ENCODE assay signal across 9 mouse cellular contexts in the genomic region with DNA sequence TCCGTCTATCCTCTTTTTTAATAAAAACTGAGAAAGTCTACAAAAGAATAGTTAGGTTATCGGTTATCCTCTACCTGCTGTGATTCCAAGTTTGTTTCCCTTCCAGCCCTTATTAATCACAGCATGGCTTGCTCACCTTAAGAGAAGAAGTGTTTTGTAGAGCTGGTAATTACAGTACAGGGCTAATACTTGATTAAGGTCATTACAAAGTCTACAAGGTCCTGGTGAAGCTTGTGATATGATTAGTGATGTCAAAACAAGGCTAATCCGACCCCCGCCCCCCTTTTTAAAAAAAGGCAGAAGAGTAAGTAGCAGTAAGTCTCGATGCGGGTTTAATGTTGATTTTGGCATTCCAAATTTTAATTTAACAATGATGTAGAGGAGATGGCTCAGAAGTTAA. TPM values are rescaled to one million over a fixed set of nuclear protein-coding genes. Genes with fewer than 3 reads are reported as not detected.
DNase-seq lines count a peak whose midpoint lies in the region; ATAC-seq and TF ChIP-seq lines count a peak whose summit lies in the region.
"Had no signal": no experiment of that assay in that cellular context is flagged by ENCODE, and none has a peak within 500 bp of the region (broad histone marks: within the 10 kb centered on the region; RNA-seq: fewer than 3 reads in every experiment).

No protein-coding gene starts in this region.

- H3K9ac ChIP-seq in kidney, embryonic 15.5 days: no peak overlapping the region
- H3K9ac ChIP-seq in embryonic facial prominence, embryonic 14.5 days (ENCODE audit: low read depth, low read length): peak overlapping the region; percentile 5; the same call in 1 of the 2 replicates
- H3K9ac ChIP-seq in hindbrain, postnatal 0 days (replicated peaks; ENCODE audit: low read length): no peak overlapping the region
- 0 out of 2 replicates have a peak overlapping the region, but pooled peaks have one; percentile 14 for H3K9ac ChIP-seq in midbrain, embryonic 16.5 days (ENCODE audit: low read depth, low read length)

- peak overlapping the region; percentile 69 for H3K4me2 ChIP-seq in kidney, embryonic 15.5 days
- H3K4me2 ChIP-seq in embryonic facial prominence, embryonic 14.5 days (ENCODE audit: low read depth, low read length): peak overlapping the region; percentile 33
- H3K4me2 ChIP-seq in hindbrain, postnatal 0 days (ENCODE audit: low read depth, low read length): peak overlapping the region; percentile 78
- peak overlapping the region; percentile 84 for H3K4me2 ChIP-seq in midbrain, embryonic 16.5 days (ENCODE audit: low read length)

- TF ChIP-seq POLR2A in kidney, adult 2 months (IDR thresholded peaks at IDR 0.05; ENCODE audit: low read depth, low read length): no peak

- peak overlapping the region; percentile 98 for H3K27ac ChIP-seq in kidney, embryonic 15.5 days
- H3K27ac ChIP-seq in kidney, adult 2 months (ENCODE audit: insufficient read depth, low read depth, low read length): no peak overlapping the region
- peak overlapping the region; percentile 61 for H3K27ac ChIP-seq in embryonic facial prominence, embryonic 14.5 days (replicated peaks; ENCODE audit: low read depth, low read length)
- H3K27ac ChIP-seq in hindbrain, postnatal 0 days: peak overlapping the region; percentile 54; the same call in 1 of the 2 replicates
- peak overlapping the region; percentile 67 for H3K27ac ChIP-seq in midbrain, embryonic 16.5 days (ENCODE audit: low read length)

- WGBS in kidney, embryonic 15.5 days: 76% methylated on average over 6 of the region's 6 CpGs
- 69% methylated on average over 6 of the region's 6 CpGs for WGBS in kidney, adult 2 months
- 59% methylated on average over 6 of the region's 6 CpGs for WGBS in embryonic facial prominence, embryonic 14.5 days
- whole genome bisulfite sequencing in hindbrain, postnatal 0 days: 65% methylated on average over 6 of the region's 6 CpGs
- WGBS in midbrain, embryonic 16.5 days: 60% methylated on average over 6 of the region's 6 CpGs

- no peaks in the 10 kb centered on the region for H3K36me3 ChIP-seq in kidney, embryonic 15.5 days
- no peaks in the 10 kb centered on the region for H3K36me3 ChIP-seq in kidney, adult 2 months (ENCODE audit: control insufficient read depth, insufficient read depth, low read length)
- no peaks in the 10 kb centered on the region for H3K36me3 ChIP-seq in embryonic facial prominence, embryonic 14.5 days (ENCODE audit: control insufficient read depth, insufficient read depth, low read length)
- H3K36me3 ChIP-seq in hindbrain, postnatal 0 days (ENCODE audit: insufficient read depth, low read length): no peaks in the 10 kb centered on the region
- H3K36me3 ChIP-seq in midbrain, embryonic 16.5 days (ENCODE audit: control insufficient read depth, insufficient read depth, low read length): no peaks in the 10 kb centered on the region
- H3K36me3 ChIP-seq: G1E had no signal

- ATAC-seq in kidney, embryonic 15.5 days (replicated peaks; ENCODE audit: low FRiP score): no peak
- no peak for ATAC-seq in embryonic facial prominence, embryonic 14.5 days (ENCODE audit: low read depth)
- ATAC-seq in hindbrain, postnatal 0 days: no peak
- ATAC-seq in midbrain, embryonic 16.5 days: no peak

- no peaks in the 10 kb centered on the region for H3K27me3 ChIP-seq in kidney, embryonic 15.5 days
- H3K27me3 ChIP-seq in kidney, adult 2 months (replicated peaks; ENCODE audit: control insufficient read depth, insufficient read depth, low read length): no peaks in the 10 kb centered on the region
- H3K27me3 ChIP-seq in embryonic facial prominence, embryonic 14.5 days (replicated peaks; ENCODE audit: control insufficient read depth, insufficient read depth, low read length): no peaks in the 10 kb centered on the region
- H3K27me3 ChIP-seq in hindbrain, postnatal 0 days (ENCODE audit: insufficient read depth, low read length): no peaks in the 10 kb centered on the region
- H3K27me3 ChIP-seq in midbrain, embryonic 16.5 days (ENCODE audit: control insufficient read depth, insufficient read depth, low read depth, low read length): no peaks in the 10 kb centered on the region

- TF ChIP-seq CTCF in kidney, adult 2 months (conservative IDR thresholded peaks at IDR 0.05; ENCODE audit: insufficient read depth, insufficient read length, low read depth, low read length): no peak
- no peak for TF ChIP-seq CTCF in hindbrain, postnatal 0 days (IDR thresholded peaks at IDR 0.05; ENCODE audit: low read depth)

- H3K4me1 ChIP-seq in kidney, embryonic 15.5 days: peaks cover 19% of the 10 kb centered on the region
- peaks cover 5% of the 10 kb centered on the region; the same call in 1 of the 2 replicates for H3K4me1 ChIP-seq in kidney, adult 2 months (ENCODE audit: control insufficient read depth, insufficient read depth, low read length)
- 0 out of 2 replicates have a peak, but pooled peaks cover 3% of the 10 kb centered on the region for H3K4me1 ChIP-seq in embryonic facial prominence, embryonic 14.5 days (ENCODE audit: control insufficient read depth, insufficient read depth, low read length)
- H3K4me1 ChIP-seq in hindbrain, postnatal 0 days (ENCODE audit: insufficient read depth, low read length): no peaks in the 10 kb centered on the region
- H3K4me1 ChIP-seq in midbrain, embryonic 16.5 days (ENCODE audit: control insufficient read depth, insufficient read depth, low read length): peaks cover 11% of the 10 kb centered on the region

- 0 out of 2 replicates have a peak overlapping the region, but pooled peaks have one; percentile 51 for H3K4me3 ChIP-seq in kidney, embryonic 15.5 days (replicated peaks)
- H3K4me3 ChIP-seq in kidney, adult 2 months (ENCODE audit: insufficient read depth, low read depth, low read length): no peak overlapping the region
- H3K4me3 ChIP-seq in embryonic facial prominence, embryonic 14.5 days (ENCODE audit: low read depth, low read length): no peak overlapping the region
- no peak overlapping the region for H3K4me3 ChIP-seq in hindbrain, postnatal 0 days (ENCODE audit: low read length)
- H3K4me3 ChIP-seq in midbrain, embryonic 16.5 days (ENCODE audit: low read depth, low read length): no peak overlapping the region

- H3K9me3 ChIP-seq in kidney, embryonic 15.5 days (replicated peaks): no peaks in the 10 kb centered on the region
- no peaks in the 10 kb centered on the region for H3K9me3 ChIP-seq in embryonic facial prominence, embryonic 14.5 days (ENCODE audit: control insufficient read depth, low read length)
- no peaks in the 10 kb centered on the region for H3K9me3 ChIP-seq in hindbrain, postnatal 0 days (ENCODE audit: low read length)
- H3K9me3 ChIP-seq in midbrain, embryonic 16.5 days (replicated peaks; ENCODE audit: control insufficient read depth, low read length, poor library complexity, severe bottlenecking): no peaks in the 10 kb centered on the region
- H3K9me3 ChIP-seq: G1E had no signal

- DNase-seq in kidney, adult 2 months: no peak
- DNase-seq in embryonic facial prominence, embryonic 14.5 days (ENCODE audit: low spot score): no peak
- DNase-seq in hindbrain, postnatal 0 days (ENCODE audit: low spot score): no peak
- DNase-seq in B cell, adult 2 months: no peak
- DNase-seq in frontal cortex, postnatal 36 days (ENCODE audit: low spot score in 2 of 2): no peak
- DNase-seq in right cerebral cortex, adult 18-20 months: no peak

RNA-seq across cellular contexts. Expression of gene Hist1h4c, which starts 0.7 kb away (rescaled TPM):
- 7.5 and 8.5 TPM in 2 replicates for polyA plus RNA-seq in kidney, embryonic 15.5 days (2015; fragmentation: Nextera tagmentation; extraction: Ambion mirVana)
- polyA plus RNA-seq in kidney, adult 2 months (2012; rRNA removed): 9.4 and 10.3 TPM in 2 replicates
- 5.7 and 5.8 TPM in 2 replicates for polyA plus RNA-seq in embryonic facial prominence, embryonic 14.5 days (2014; fragmentation: Nextera tagmentation; extraction: Ambion mirVana)
- total RNA-seq in hindbrain, postnatal 0 days (2014; rRNA removed): 1,149 and 1,400 TPM in 2 replicates
- 4.0 and 4.6 TPM in 2 replicates for polyA plus RNA-seq in hindbrain, postnatal 0 days (2015; fragmentation: Nextera tagmentation; extraction: Ambion mirVana)
- polyA plus RNA-seq in midbrain, embryonic 16.5 days (2015; fragmentation: Nextera tagmentation; extraction: Ambion mirVana): 1.8 and 3.2 TPM in 2 replicates

RNA-seq across cellular contexts. Expression of gene Hist1h1t, which starts 3.4 kb away (rescaled TPM):
- 0.31 TPM in 1 of 2 replicates, not detected in the other for polyA plus RNA-seq in kidney, embryonic 15.5 days (2015; fragmentation: Nextera tagmentation; extraction: Ambion mirVana)
- polyA plus RNA-seq in kidney, adult 2 months (2012; rRNA removed): not detected in 2 replicates
- 0.19 and 0.31 TPM in 2 replicates for polyA plus RNA-seq in embryonic facial prominence, embryonic 14.5 days (2014; fragmentation: Nextera tagmentation; extraction: Ambion mirVana)
- 1.1 and 1.6 TPM in 2 replicates for total RNA-seq in hindbrain, postnatal 0 days (2014; rRNA removed)
- not detected in 2 replicates for polyA plus RNA-seq in hindbrain, postnatal 0 days (2015; fragmentation: Nextera tagmentation; extraction: Ambion mirVana)
- not detected in 2 replicates for polyA plus RNA-seq in midbrain, embryonic 16.5 days (2015; fragmentation: Nextera tagmentation; extraction: Ambion mirVana)
- polyA plus RNA-seq: G1E had no signal

RNA-seq across cellular contexts. Expression of gene Hfe, which starts 11.7 kb away (rescaled TPM):
- polyA plus RNA-seq in kidney, embryonic 15.5 days (2015; fragmentation: Nextera tagmentation; extraction: Ambion mirVana): 6.4 and 7.7 TPM in 2 replicates
- 21.2 and 21.4 TPM in 2 replicates for polyA plus RNA-seq in kidney, adult 2 months (2012; rRNA removed)
- 9.6 and 10.3 TPM in 2 replicates for polyA plus RNA-seq in embryonic facial prominence, embryonic 14.5 days (2014; fragmentation: Nextera tagmentation; extraction: Ambion mirVana)
- 3.2 and 11.1 TPM in 2 replicates for total RNA-seq in hindbrain, postnatal 0 days (2014; rRNA removed)
- polyA plus RNA-seq in hindbrain, postnatal 0 days (2015; fragmentation: Nextera tagmentation; extraction: Ambion mirVana): 7.9 and 8.6 TPM in 2 replicates
- polyA plus RNA-seq in midbrain, embryonic 16.5 days (2015; fragmentation: Nextera tagmentation; extraction: Ambion mirVana): 2.8 and 3.8 TPM in 2 replicates
- polyA plus RNA-seq: G1E had no signal

RNA-seq across cellular contexts. Expression of gene Hist1h2bc, which starts 15.0 kb away (rescaled TPM):
- polyA plus RNA-seq in kidney, embryonic 15.5 days (2015; fragmentation: Nextera tagmentation; extraction: Ambion mirVana): 65.3 and 71.8 TPM in 2 replicates
- 473 and 571 TPM in 2 replicates for polyA plus RNA-seq in kidney, adult 2 months (2012; rRNA removed)
- polyA plus RNA-seq in embryonic facial prominence, embryonic 14.5 days (2014; fragmentation: Nextera tagmentation; extraction: Ambion mirVana): 52.7 and 78.2 TPM in 2 replicates
- 189 and 295 TPM in 2 replicates for total RNA-seq in hindbrain, postnatal 0 days (2014; rRNA removed)
- 36.1 and 46.1 TPM in 2 replicates for polyA plus RNA-seq in hindbrain, postnatal 0 days (2015; fragmentation: Nextera tagmentation; extraction: Ambion mirVana)
- polyA plus RNA-seq in midbrain, embryonic 16.5 days (2015; fragmentation: Nextera tagmentation; extraction: Ambion mirVana): 14.9 and 17.1 TPM in 2 replicates

RNA-seq across cellular contexts. Expression of gene Hist1h2ac, which starts 15.2 kb away (rescaled TPM):
- polyA plus RNA-seq in kidney, embryonic 15.5 days (2015; fragmentation: Nextera tagmentation; extraction: Ambion mirVana): 1.3 and 1.5 TPM in 2 replicates
- polyA plus RNA-seq in kidney, adult 2 months (2012; rRNA removed): 0.43 and 0.44 TPM in 2 replicates
- 1.2 and 1.3 TPM in 2 replicates for polyA plus RNA-seq in embryonic facial prominence, embryonic 14.5 days (2014; fragmentation: Nextera tagmentation; extraction: Ambion mirVana)
- total RNA-seq in hindbrain, postnatal 0 days (2014; rRNA removed): 63.3 and 98.5 TPM in 2 replicates
- polyA plus RNA-seq in hindbrain, postnatal 0 days (2015; fragmentation: Nextera tagmentation; extraction: Ambion mirVana): 0.30 and 0.38 TPM in 2 replicates
- polyA plus RNA-seq in midbrain, embryonic 16.5 days (2015; fragmentation: Nextera tagmentation; extraction: Ambion mirVana): 0.23 and 0.32 TPM in 2 replicates

Comparison
In these comparisons a context has a peak if more than half of its experiments do, and no peak if none do; other contexts are left out.
1. H3K4me2 ChIP-seq: peak in every context shown above with its lines; median percentile 84 in midbrain, embryonic 16.5 days; 78 in hindbrain, postnatal 0 days; 69 in kidney, embryonic 15.5 days; 33 in embryonic facial prominence, embryonic 14.5 days.
2. H3K9ac ChIP-seq: peak in embryonic facial prominence, embryonic 14.5 days (single experiment) and midbrain, embryonic 16.5 days (single experiment); none in kidney, embryonic 15.5 days (single experiment) and hindbrain, postnatal 0 days (single experiment).